Mouse (Mus musculus) midbrain, embryonic 10.5 days (tissue): ENCODE data around the gene Herc3. TPM values are rescaled to one million over a fixed set of nuclear protein-coding genes. Genes with fewer than 3 reads are reported as not detected.
"Not testable (repeated sequence)": the region's sequence is repeated elsewhere in the genome, so short reads cannot be mapped to it uniquely, and the experiment has no call there.

Experiments used
- DNase-seq: peaks from one replicate; pipeline ENCODE4 v3.0.0-alpha.2; 2017; ENCODE audit warnings: low spot score
- H3K27ac ChIP-seq: fragments of 300-500 bp; sonication (generic); replicated peaks from 2 replicates; pipeline ENCODE4 v1.5.1; 2016; ENCODE audit warnings: mild to moderate bottlenecking
- H3K27me3 ChIP-seq: fragments of 300-500 bp; sonication (generic); 2 replicates; pipeline ENCODE4 v1.6.1; 2016; ENCODE audit warnings: low read depth, mild to moderate bottlenecking; ENCODE audit not compliant: poor library complexity, severe bottlenecking
- H3K36me3 ChIP-seq: fragments of 300-500 bp; sonication (generic); 2 replicates; pipeline ENCODE4 v1.6.1; 2016; ENCODE audit warnings: mild to moderate bottlenecking, moderate library complexity
- H3K4me1 ChIP-seq: fragments of 300-500 bp; sonication (generic); 2 replicates; pipeline ENCODE4 v1.6.1; 2016
- H3K4me3 ChIP-seq: fragments of 300-500 bp; sonication (generic); 2 replicates; pipeline ENCODE4 v1.5.1; 2016; ENCODE audit warnings: mild to moderate bottlenecking, moderate library complexity
- H3K9me3 ChIP-seq: fragments of 300-500 bp; sonication (generic); replicated peaks from 2 replicates; pipeline ENCODE4 v1.6.1; 2016; ENCODE audit warnings: mild to moderate bottlenecking
- WGBS: fragments of 180-500 bp; shearing (Covaris S2); methylation state at CpG from one replicate; pipeline ENCODE4 v1.1.7; 2016; 5-methylcytosine and 5-hydroxymethylcytosine counted together
- polyA plus RNA-seq: library from polyadenylated mRNA; unstranded; fragments of >200 nt; fragmentation: Nextera tagmentation; extraction: Ambion mirVana; gene quantifications from 2 replicates; pipeline ENCODE4 v1.2.1, GENCODE M21; 2016

Herc3 gene
- polyA plus RNA-seq, 1 experiment from 2014 or later: 5.7 TPM

DNA sequence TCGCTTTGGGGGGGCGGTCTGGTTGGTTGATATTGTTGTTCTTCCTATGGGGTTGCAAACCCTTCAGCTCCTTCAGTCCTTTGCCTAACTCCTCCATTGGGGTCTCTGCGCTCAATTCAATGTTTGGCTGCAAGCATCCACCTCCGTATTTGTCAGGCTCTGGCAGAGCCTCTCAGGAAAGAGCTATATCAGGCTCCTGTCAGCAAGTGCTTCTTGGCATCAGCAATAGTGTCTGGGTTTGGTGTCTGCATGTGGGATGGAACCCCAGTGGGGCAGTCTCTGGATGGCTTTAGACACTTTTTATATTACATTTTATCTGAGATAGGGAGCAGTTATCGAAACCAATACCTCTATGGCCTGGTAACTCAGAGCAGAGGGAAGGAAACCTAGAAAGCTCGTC is 36.6 kb downstream of the Herc3 start:
- not testable (repeated sequence) for H3K27ac ChIP-seq, H3K4me3 ChIP-seq, DNase-seq, H3K9me3 ChIP-seq, H3K27me3 ChIP-seq, H3K36me3 ChIP-seq, H3K4me1 ChIP-seq
- 95% methylated on average over 6 of the region's 6 CpGs for WGBS

DNA sequence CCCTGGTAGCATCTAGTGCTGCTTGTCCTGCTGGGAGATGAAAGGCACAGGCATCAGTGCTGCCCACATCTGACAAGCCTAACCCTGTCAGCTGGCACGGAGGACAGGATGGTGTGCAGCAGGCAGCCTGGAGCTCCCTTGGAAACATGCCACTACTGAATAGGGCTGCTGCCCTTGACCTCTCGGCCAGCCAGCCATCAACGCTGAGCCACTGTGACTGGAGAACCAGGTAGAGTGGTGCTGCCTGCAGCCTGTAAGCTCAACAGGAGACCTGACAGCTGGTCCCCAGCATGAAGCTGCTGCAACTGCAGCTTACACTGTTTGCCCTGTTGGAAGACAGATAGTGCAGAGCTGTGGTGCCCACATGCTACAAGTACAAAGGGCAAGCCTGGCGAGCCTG is 48.3 kb downstream of the Herc3 start:
- Histone ChIP-seq H3K4me3 (no peak overlapping the region), H3K27me3 (no peaks in the 10 kb centered on the region), H3K9me3 (no peaks in the 10 kb centered on the region), H3K4me1 (no peaks in the 10 kb centered on the region), H3K27ac (no peak overlapping the region), H3K36me3 (peaks cover 9% of the 10 kb centered on the region)
- WGBS: 73% methylated on average over 4 of the region's 4 CpGs
- DNase-seq: no peak

- Histone ChIP-seq H3K9me3 (no peaks in the 10 kb centered on the region), H3K36me3 (peaks cover 9% of the 10 kb centered on the region), H3K4me1 (no peaks in the 10 kb centered on the region), H3K4me3 (no peak overlapping the region), H3K27ac (no peak overlapping the region), H3K27me3 (no peaks in the 10 kb centered on the region)
- WGBS: 92% methylated on average over 9 of the region's 9 CpGs
- DNase-seq: no peak
Measured at GRCm38 (mm10) chr6:58879987-58880386, 48.7 kb downstream of the Herc3 start.

DNA sequence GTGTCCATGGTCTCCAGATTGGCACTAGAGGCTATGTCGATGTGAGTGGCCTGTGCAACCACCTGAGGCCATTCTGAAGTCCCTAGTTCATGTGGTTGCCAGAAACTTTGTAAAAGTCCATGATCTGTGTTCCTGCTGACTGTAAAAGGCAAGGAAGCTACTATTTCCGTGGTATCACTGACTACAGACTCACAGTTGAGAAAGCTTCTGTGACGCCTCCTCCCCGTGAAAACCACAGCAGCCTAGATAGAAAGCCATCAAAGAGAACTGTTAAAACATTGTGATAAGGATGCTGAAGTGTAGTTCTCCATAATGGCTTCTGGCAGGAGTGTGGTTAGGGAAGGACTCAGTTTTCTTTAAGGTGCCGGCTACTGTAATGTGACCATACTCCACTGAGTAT is 49.6 kb downstream of the Herc3 start:
- WGBS: 88% methylated on average over 5 of the region's 5 CpGs

GRCm38 (mm10) chr6:58881363-58881762 is 50.1 kb downstream of the Herc3 start:
- no peaks in the 10 kb centered on the region for H3K27me3 ChIP-seq
- no peak overlapping the region for H3K4me3 ChIP-seq
- H3K9me3 ChIP-seq: no peaks in the 10 kb centered on the region
- H3K4me1 ChIP-seq: no peaks in the 10 kb centered on the region
- no peak overlapping the region for H3K27ac ChIP-seq
- 89% methylated on average over 3 of the region's 3 CpGs for WGBS
- peaks cover 9% of the 10 kb centered on the region for H3K36me3 ChIP-seq
- no peak for DNase-seq

More for the DNA sequence above, 49.6 kb downstream of the Herc3 start:
- no peaks in the 10 kb centered on the region for H3K27me3 ChIP-seq
- no peak overlapping the region for H3K27ac ChIP-seq
- DNase-seq: no peak
- peaks cover 9% of the 10 kb centered on the region for H3K36me3 ChIP-seq
- H3K4me1 ChIP-seq: no peaks in the 10 kb centered on the region
- H3K4me3 ChIP-seq: no peak overlapping the region
- H3K9me3 ChIP-seq: no peaks in the 10 kb centered on the region

DNA sequence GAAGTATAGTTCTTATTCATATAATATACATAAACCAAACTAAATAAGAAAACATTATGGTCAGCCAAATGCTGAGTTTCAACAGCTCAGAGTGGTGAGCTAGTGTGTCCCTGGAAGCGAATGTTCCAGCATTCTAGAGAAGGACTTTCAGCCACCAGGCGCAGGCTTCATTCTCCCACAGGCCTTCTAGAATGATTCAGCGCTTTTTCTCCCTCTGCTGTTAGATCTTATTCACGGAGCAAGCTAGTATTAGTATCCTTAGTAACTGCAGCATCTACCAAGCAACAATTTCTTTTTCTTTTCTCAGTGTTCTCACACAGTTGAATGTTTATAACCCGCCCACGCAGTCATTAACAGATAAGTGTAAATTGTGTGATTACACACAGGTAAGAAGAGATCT is 51.0 kb downstream of the Herc3 start:
- Histone ChIP-seq H3K27ac (no peak overlapping the region), H3K9me3 (no peaks in the 10 kb centered on the region), H3K36me3 (peaks cover 9% of the 10 kb centered on the region), H3K27me3 (no peaks in the 10 kb centered on the region), H3K4me1 (no peaks in the 10 kb centered on the region), H3K4me3 (no peak overlapping the region)
- 82% methylated on average over 6 of the region's 6 CpGs for WGBS
- no peak for DNase-seq

- Histone ChIP-seq H3K36me3 (peaks cover 4% of the 10 kb centered on the region; the same call in 1 of the 2 replicates), H3K4me3 (no peak overlapping the region), H3K4me1 (no peaks in the 10 kb centered on the region), H3K27me3 (no peaks in the 10 kb centered on the region), H3K27ac (no peak overlapping the region), H3K9me3 (no peaks in the 10 kb centered on the region)
- 85% methylated on average over 3 of the region's 3 CpGs for WGBS
- DNase-seq: no peak
Measured at GRCm38 (mm10) chr6:58889917-58890316, 58.7 kb downstream of the Herc3 start.

DNA sequence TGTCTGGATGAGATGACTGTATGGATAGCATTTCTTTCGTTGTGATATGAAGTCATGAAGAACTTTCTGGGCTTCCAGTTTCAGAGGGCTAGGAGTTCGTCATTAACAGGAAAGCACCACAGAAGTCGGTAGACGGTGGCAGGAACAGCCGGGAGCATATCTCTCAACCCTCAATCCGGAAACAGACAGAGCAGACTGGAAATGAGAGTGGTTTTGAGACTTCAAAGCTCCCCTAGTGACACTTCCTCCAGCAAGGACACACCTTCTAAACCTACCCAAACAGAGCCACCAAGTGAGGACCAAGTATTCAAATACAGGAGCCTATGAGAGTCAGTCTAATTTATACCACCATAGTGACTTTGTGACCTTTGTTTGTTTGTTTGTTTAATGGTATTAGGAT is 62.0 kb downstream of the Herc3 start:
- no peaks in the 10 kb centered on the region for H3K4me1 ChIP-seq
- H3K36me3 ChIP-seq: peaks cover 4% of the 10 kb centered on the region; the same call in 1 of the 2 replicates
- DNase-seq: no peak
- H3K27ac ChIP-seq: no peak overlapping the region
- 88% methylated on average over 6 of the region's 6 CpGs for WGBS
- H3K9me3 ChIP-seq: no peaks in the 10 kb centered on the region
- no peaks in the 10 kb centered on the region for H3K27me3 ChIP-seq
- H3K4me3 ChIP-seq: no peak overlapping the region

- H3K36me3 ChIP-seq: peaks cover 4% of the 10 kb centered on the region; the same call in 1 of the 2 replicates
- DNase-seq: no peak
- H3K27ac ChIP-seq: no peak overlapping the region
- no peak overlapping the region for H3K4me3 ChIP-seq
- 92% methylated on average over 4 of the region's 4 CpGs for WGBS
- H3K4me1 ChIP-seq: no peaks in the 10 kb centered on the region
- H3K9me3 ChIP-seq: no peaks in the 10 kb centered on the region
- H3K27me3 ChIP-seq: no peaks in the 10 kb centered on the region
Measured at GRCm38 (mm10) chr6:58894994-58895393, 63.7 kb downstream of the Herc3 start.

GRCm38 (mm10) chr6:58896648-58897047 is 65.4 kb downstream of the Herc3 start:
- DNase-seq: no peak
- Histone ChIP-seq H3K4me3 (no peak overlapping the region), H3K36me3 (no peaks in the 10 kb centered on the region), H3K27me3 (no peaks in the 10 kb centered on the region), H3K4me1 (no peaks in the 10 kb centered on the region), H3K9me3 (no peaks in the 10 kb centered on the region), H3K27ac (no peak overlapping the region)
- WGBS: 85% methylated on average over 3 of the region's 3 CpGs

GRCm38 (mm10) chr6:58899076-58899475 is 67.8 kb downstream of the Herc3 start:
- WGBS: 92% methylated on average over 3 of the region's 3 CpGs
- DNase-seq: no peak
- Histone ChIP-seq H3K9me3 (no peaks in the 10 kb centered on the region), H3K36me3 (no peaks in the 10 kb centered on the region), H3K4me3 (no peak overlapping the region), H3K27me3 (no peaks in the 10 kb centered on the region), H3K27ac (no peak overlapping the region), H3K4me1 (no peaks in the 10 kb centered on the region)

DNA sequence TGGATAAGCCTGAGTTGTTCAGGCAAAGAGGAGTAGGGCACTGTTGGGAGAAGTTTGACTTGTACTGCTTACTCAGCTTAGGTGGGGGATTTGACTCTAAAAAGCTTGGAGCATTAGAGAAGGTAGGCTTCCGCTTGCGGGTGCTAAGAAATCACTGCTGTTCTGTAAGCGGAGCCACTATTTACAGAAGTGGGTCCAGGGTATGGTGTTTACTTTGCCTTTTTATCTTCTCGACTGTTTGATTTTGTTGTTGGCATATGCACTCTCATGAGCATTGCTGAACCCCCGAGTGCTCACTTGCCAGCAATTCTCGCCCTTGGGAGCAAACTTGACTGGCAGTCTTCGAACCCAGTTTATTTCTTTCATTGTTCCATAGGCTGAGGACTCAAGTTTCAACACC is 69.3 kb downstream of the Herc3 start:
- no peak overlapping the region for H3K27ac ChIP-seq
- no peak for DNase-seq
- H3K4me1 ChIP-seq: no peaks in the 10 kb centered on the region
- WGBS: 89% methylated on average over 7 of the region's 7 CpGs
- no peaks in the 10 kb centered on the region for H3K27me3 ChIP-seq
- H3K9me3 ChIP-seq: no peaks in the 10 kb centered on the region
- no peaks in the 10 kb centered on the region for H3K36me3 ChIP-seq
- no peak overlapping the region for H3K4me3 ChIP-seq

DNA sequence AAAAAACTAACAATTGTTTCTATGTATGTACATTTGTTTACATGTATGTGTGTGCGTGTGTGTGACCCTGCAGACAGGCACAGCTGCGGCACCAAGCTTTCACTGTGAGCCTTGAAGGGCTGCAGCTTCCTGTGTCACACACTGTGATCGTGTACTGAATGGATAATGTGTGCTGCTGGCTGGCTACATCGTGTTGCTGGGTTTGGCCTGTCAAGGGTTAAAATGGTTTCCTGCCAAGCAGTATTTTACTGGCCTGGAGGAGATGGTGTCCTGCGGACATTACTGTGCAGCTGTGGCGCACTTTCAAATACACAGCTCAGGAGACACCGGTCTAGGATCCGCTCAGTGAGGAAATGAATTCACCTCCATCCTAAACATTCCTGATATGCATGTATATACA is 71.9 kb downstream of the Herc3 start:
- H3K9me3 ChIP-seq: peaks cover 15% of the 10 kb centered on the region
- DNase-seq: peak; percentile 27
- WGBS: 51% methylated on average over 8 of the region's 8 CpGs
- no peak overlapping the region for H3K4me3 ChIP-seq
- H3K4me1 ChIP-seq: no peaks in the 10 kb centered on the region
- 0 out of 2 replicates have a peak, but pooled peaks cover 4% of the 10 kb centered on the region for H3K27me3 ChIP-seq
- peaks cover 12% of the 10 kb centered on the region for H3K36me3 ChIP-seq
- H3K27ac ChIP-seq: no peak overlapping the region

- Histone ChIP-seq H3K27ac (no peak overlapping the region), H3K36me3 (peaks cover 12% of the 10 kb centered on the region), H3K9me3 (peaks cover 15% of the 10 kb centered on the region), H3K4me1 (no peaks in the 10 kb centered on the region), H3K27me3 (0 out of 2 replicates have a peak, but pooled peaks cover 4% of the 10 kb centered on the region), H3K4me3 (no peak overlapping the region)
- DNase-seq: no peak
- WGBS: 52% methylated on average over 3 of the region's 3 CpGs
Measured at GRCm38 (mm10) chr6:58904551-58904950, 73.3 kb downstream of the Herc3 start.
